Mouse (Mus musculus): ENCODE results near the gene Slc10a7. TPM values are rescaled to one million over a fixed set of nuclear protein-coding genes. Genes with fewer than 3 reads are reported as not detected.

The Slc10a7 gene
- polyA plus RNA-seq, 1 experiment from 2014 or later = 19.7 TPM

GRCm38 (mm10) chr8:78578036-78578435, 68.9 kb downstream of the Slc10a7 start:
- no peak overlapping the region for H3K9ac ChIP-seq
- no peaks in the 10 kb centered on the region for H3K27me3 ChIP-seq
- 84% methylated on average over 3 of the region's 3 CpGs for WGBS
- no peak overlapping the region for H3K4me3 ChIP-seq (replicated peaks)
- H3K27ac ChIP-seq (replicated peaks) = no peak overlapping the region
- H3K4me2 ChIP-seq (replicated peaks) = no peak overlapping the region
- H3K4me1 ChIP-seq = no peaks in the 10 kb centered on the region
- H3K9me3 ChIP-seq (replicated peaks) = no peaks in the 10 kb centered on the region
- ATAC-seq (ENCODE audit: insufficient number of reproducible peaks, low FRiP score, low TSS enrichment, low read depth) = no peak
- no peaks in the 10 kb centered on the region for H3K36me3 ChIP-seq

- ATAC-seq (ENCODE audit: insufficient number of reproducible peaks, low FRiP score, low TSS enrichment, low read depth) = no peak
- Histone ChIP-seq H3K4me1 (peaks cover 7% of the 10 kb centered on the region; the same call in 1 of the 2 replicates), H3K27me3 (no peaks in the 10 kb centered on the region), H3K4me3 (replicated peaks) (no peak overlapping the region), H3K9ac (no peak overlapping the region), H3K9me3 (replicated peaks) (no peaks in the 10 kb centered on the region), H3K4me2 (replicated peaks) (no peak overlapping the region), H3K27ac (replicated peaks) (no peak overlapping the region), H3K36me3 (no peaks in the 10 kb centered on the region)
- WGBS = 61% methylated on average over 5 of the region's 5 CpGs
Observed at GRCm38 (mm10) chr8:78584011-78584776, 75.0 kb downstream of the Slc10a7 start.

GRCm38 (mm10) chr8:78584863-78585262, 75.7 kb downstream of the Slc10a7 start:
- H3K9ac ChIP-seq = no peak overlapping the region
- no peak overlapping the region for H3K4me2 ChIP-seq (replicated peaks)
- no peaks in the 10 kb centered on the region for H3K27me3 ChIP-seq
- ATAC-seq (ENCODE audit: insufficient number of reproducible peaks, low FRiP score, low TSS enrichment, low read depth) = no peak
- 58% methylated on average over 3 of the region's 3 CpGs for WGBS
- no peak overlapping the region for H3K4me3 ChIP-seq (replicated peaks)
- no peak overlapping the region for H3K27ac ChIP-seq (replicated peaks)
- H3K9me3 ChIP-seq (replicated peaks) = no peaks in the 10 kb centered on the region
- peaks cover 7% of the 10 kb centered on the region; the same call in 1 of the 2 replicates for H3K4me1 ChIP-seq
- no peaks in the 10 kb centered on the region for H3K36me3 ChIP-seq

DNA sequence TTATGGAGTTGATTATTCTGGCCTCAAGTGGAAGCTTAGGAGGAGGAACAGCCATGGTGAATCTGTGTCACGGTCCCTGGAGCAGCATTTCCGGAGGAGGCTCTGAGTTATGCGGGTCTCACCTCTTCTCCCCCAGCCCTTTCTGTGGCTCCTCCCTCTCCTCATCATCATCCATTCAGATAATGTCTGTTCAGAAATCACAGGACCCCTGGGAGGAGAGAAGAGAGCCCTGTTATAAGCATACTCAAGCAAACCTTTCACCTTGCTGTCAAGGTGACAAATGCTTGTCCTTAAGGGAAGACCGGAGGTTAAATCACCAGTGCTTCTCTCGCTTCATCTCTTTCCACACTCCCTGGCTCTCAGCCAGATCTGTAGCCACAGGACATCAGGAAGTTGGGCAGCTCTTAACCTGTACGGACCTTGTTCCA, 86.3 kb downstream of the Slc10a7 start:
- 50% methylated on average over 6 of the region's 6 CpGs for WGBS
- H3K4me1 ChIP-seq = peaks cover 4% of the 10 kb centered on the region; the same call in 1 of the 2 replicates
- ATAC-seq (ENCODE audit: insufficient number of reproducible peaks, low FRiP score, low TSS enrichment, low read depth) = no peak

GRCm38 (mm10) chr8:78598237-78598636, 89.1 kb downstream of the Slc10a7 start:
- peak; percentile 47; the same call in 1 of the 2 replicates for ATAC-seq (ENCODE audit: insufficient number of reproducible peaks, low FRiP score, low TSS enrichment, low read depth)
- H3K9me3 ChIP-seq (replicated peaks) = no peaks in the 10 kb centered on the region
- 31% methylated on average over 3 of the region's 3 CpGs for WGBS

More for the DNA sequence above, 86.3 kb downstream of the Slc10a7 start:
- no peak overlapping the region for H3K27ac ChIP-seq (replicated peaks)
- H3K4me2 ChIP-seq (replicated peaks) = no peak overlapping the region
- no peaks in the 10 kb centered on the region for H3K9me3 ChIP-seq (replicated peaks)
- no peak overlapping the region for H3K4me3 ChIP-seq (replicated peaks)
- H3K36me3 ChIP-seq = no peaks in the 10 kb centered on the region
- no peaks in the 10 kb centered on the region for H3K27me3 ChIP-seq
- no peak overlapping the region for H3K9ac ChIP-seq

GRCm38 (mm10) chr8:78603084-78603483, 93.9 kb downstream of the Slc10a7 start:
- Histone ChIP-seq H3K9ac (no peak overlapping the region), H3K9me3 (replicated peaks) (no peaks in the 10 kb centered on the region), H3K36me3 (0 out of 2 replicates have a peak, but pooled peaks cover 3% of the 10 kb centered on the region), H3K4me1 (peaks cover 3% of the 10 kb centered on the region; the same call in 1 of the 2 replicates), H3K4me3 (replicated peaks) (no peak overlapping the region), H3K27me3 (no peaks in the 10 kb centered on the region), H3K27ac (replicated peaks) (no peak overlapping the region), H3K4me2 (replicated peaks) (no peak overlapping the region)
- 96% methylated on average over 5 of the region's 5 CpGs for WGBS
- no peak for ATAC-seq (ENCODE audit: insufficient number of reproducible peaks, low FRiP score, low TSS enrichment, low read depth)

More at GRCm38 (mm10) chr8:78598237-78598636, 89.1 kb downstream of the Slc10a7 start:
- H3K4me3 ChIP-seq (replicated peaks) = no peak overlapping the region
- H3K9ac ChIP-seq = no peak overlapping the region
- no peaks in the 10 kb centered on the region for H3K36me3 ChIP-seq
- peaks cover 4% of the 10 kb centered on the region; the same call in 1 of the 2 replicates for H3K4me1 ChIP-seq
- H3K4me2 ChIP-seq (replicated peaks) = no peak overlapping the region
- H3K27me3 ChIP-seq = no peaks in the 10 kb centered on the region
- H3K27ac ChIP-seq (replicated peaks) = no peak overlapping the region

DNA sequence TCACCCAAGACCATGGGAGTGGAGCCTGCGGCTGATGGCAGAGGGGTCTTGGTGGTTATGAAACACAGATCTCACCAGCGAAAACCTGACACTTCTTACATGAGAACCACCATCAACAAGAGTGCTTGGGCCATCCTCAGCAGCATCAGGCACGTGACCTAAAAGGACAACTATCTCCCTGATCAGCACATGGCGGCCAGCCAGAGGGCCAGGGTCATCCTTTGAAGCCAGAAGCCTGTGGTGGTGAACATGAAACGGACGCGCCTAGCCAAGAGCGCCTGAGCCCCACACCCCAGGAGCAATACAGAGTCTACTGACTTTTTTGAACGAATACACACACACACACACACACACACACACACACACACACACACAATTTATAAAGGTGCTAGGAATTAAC, 95.3 kb downstream of the Slc10a7 start:
- H3K4me2 ChIP-seq (replicated peaks) = no peak overlapping the region
- H3K27me3 ChIP-seq = no peaks in the 10 kb centered on the region
- no peaks in the 10 kb centered on the region for H3K4me1 ChIP-seq
- no peak overlapping the region for H3K4me3 ChIP-seq (replicated peaks)
- ATAC-seq (ENCODE audit: insufficient number of reproducible peaks, low FRiP score, low TSS enrichment, low read depth) = no peak
- 94% methylated on average over 9 of the region's 9 CpGs for WGBS
- H3K9ac ChIP-seq = no peak overlapping the region
- H3K9me3 ChIP-seq (replicated peaks) = no peaks in the 10 kb centered on the region
- 0 out of 2 replicates have a peak, but pooled peaks cover 3% of the 10 kb centered on the region for H3K36me3 ChIP-seq
- no peak overlapping the region for H3K27ac ChIP-seq (replicated peaks)

DNA sequence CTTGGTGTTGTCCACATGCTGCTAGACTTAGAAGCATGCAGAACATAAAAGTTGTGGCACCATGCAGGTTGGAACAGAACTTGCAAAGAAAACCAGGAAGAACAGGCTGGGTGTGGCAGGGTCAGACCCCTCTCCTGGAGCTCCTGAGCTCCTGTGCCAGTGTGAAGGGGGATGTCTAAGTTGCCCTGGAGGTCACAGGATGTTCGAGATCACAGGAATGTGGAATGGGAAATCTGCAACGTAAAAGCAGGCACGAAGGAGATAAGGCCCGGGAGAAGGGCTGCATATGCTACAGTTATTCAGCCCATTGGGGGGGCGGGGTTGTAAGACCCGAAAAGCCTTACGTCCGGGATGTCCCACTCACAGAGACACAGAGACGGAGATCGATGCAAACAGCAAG, 100.2 kb downstream of the Slc10a7 start:
- WGBS = 79% methylated on average over 10 of the region's 10 CpGs
- 0 out of 2 replicates have a peak, but pooled peaks cover 3% of the 10 kb centered on the region for H3K36me3 ChIP-seq

GRCm38 (mm10) chr8:78611019-78611418, 101.9 kb downstream of the Slc10a7 start:
- no peak overlapping the region for H3K4me3 ChIP-seq (replicated peaks)
- 0 out of 2 replicates have a peak, but pooled peaks cover 3% of the 10 kb centered on the region for H3K36me3 ChIP-seq
- ATAC-seq (ENCODE audit: insufficient number of reproducible peaks, low FRiP score, low TSS enrichment, low read depth) = no peak
- H3K9me3 ChIP-seq (replicated peaks) = no peaks in the 10 kb centered on the region
- H3K27me3 ChIP-seq = no peaks in the 10 kb centered on the region
- H3K27ac ChIP-seq (replicated peaks) = no peak overlapping the region
- H3K9ac ChIP-seq = no peak overlapping the region
- no peak overlapping the region for H3K4me2 ChIP-seq (replicated peaks)
- H3K4me1 ChIP-seq = no peaks in the 10 kb centered on the region
- 84% methylated on average over 6 of the region's 6 CpGs for WGBS

More for the DNA sequence above, 100.2 kb downstream of the Slc10a7 start:
- H3K9me3 ChIP-seq (replicated peaks) = no peaks in the 10 kb centered on the region
- no peak overlapping the region for H3K27ac ChIP-seq (replicated peaks)
- no peak for ATAC-seq (ENCODE audit: insufficient number of reproducible peaks, low FRiP score, low TSS enrichment, low read depth)
- no peaks in the 10 kb centered on the region for H3K27me3 ChIP-seq
- no peak overlapping the region for H3K4me2 ChIP-seq (replicated peaks)
- no peak overlapping the region for H3K4me3 ChIP-seq (replicated peaks)
- H3K9ac ChIP-seq = no peak overlapping the region
- no peaks in the 10 kb centered on the region for H3K4me1 ChIP-seq

- H3K36me3 ChIP-seq = no peaks in the 10 kb centered on the region
- no peaks in the 10 kb centered on the region for H3K27me3 ChIP-seq
- 71% methylated on average over 4 of the region's 4 CpGs for WGBS
- no peak overlapping the region for H3K27ac ChIP-seq (replicated peaks)
- H3K4me1 ChIP-seq = peaks cover 4% of the 10 kb centered on the region; the same call in 1 of the 2 replicates
- no peak for ATAC-seq (ENCODE audit: insufficient number of reproducible peaks, low FRiP score, low TSS enrichment, low read depth)
- no peaks in the 10 kb centered on the region for H3K9me3 ChIP-seq (replicated peaks)
- no peak overlapping the region for H3K4me2 ChIP-seq (replicated peaks)
- H3K9ac ChIP-seq = no peak overlapping the region
- H3K4me3 ChIP-seq (replicated peaks) = no peak overlapping the region
Observed at GRCm38 (mm10) chr8:78622362-78622761, 113.2 kb downstream of the Slc10a7 start.

DNA sequence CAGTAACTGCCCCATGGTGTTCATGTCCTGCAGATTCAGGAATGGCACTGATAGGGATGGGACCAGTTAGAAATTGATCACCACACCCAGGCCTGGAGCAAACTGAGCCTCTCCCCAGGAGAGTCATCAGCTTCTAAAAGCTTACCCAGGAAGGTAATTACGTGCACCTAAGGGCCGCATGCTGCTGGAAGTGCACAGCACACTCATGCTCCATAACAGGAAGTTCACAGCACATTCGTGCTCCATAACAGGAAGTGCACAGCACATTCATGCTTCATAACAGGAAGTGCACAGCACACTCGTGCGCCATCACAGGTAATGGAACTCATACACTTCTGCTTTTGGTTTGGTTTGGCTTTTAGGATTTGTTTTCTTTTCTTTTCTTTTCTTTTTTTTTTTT, 114.8 kb downstream of the Slc10a7 start:
- Histone ChIP-seq H3K9me3 (replicated peaks) (no peaks in the 10 kb centered on the region), H3K4me3 (replicated peaks) (no peak overlapping the region), H3K27ac (replicated peaks) (no peak overlapping the region), H3K9ac (no peak overlapping the region), H3K27me3 (no peaks in the 10 kb centered on the region), H3K4me2 (replicated peaks) (no peak overlapping the region), H3K36me3 (no peaks in the 10 kb centered on the region), H3K4me1 (peaks cover 4% of the 10 kb centered on the region; the same call in 1 of the 2 replicates)
- 68% methylated on average over 5 of the region's 5 CpGs for WGBS
- ATAC-seq (ENCODE audit: insufficient number of reproducible peaks, low FRiP score, low TSS enrichment, low read depth) = no peak
